Mouse (Mus musculus) limb, embryonic 13.5 days (tissue): ENCODE measurements around the gene Gm49394. TPM values are rescaled to one million over a fixed set of nuclear protein-coding genes. Genes with fewer than 3 reads are reported as not detected.

Source experiments
- ATAC-seq: fragments of 200-750 bp; cut with Nextera tagmentation; 2 replicates; pipeline ENCODE4 v1.8.0; 2017; ENCODE audit warnings: low read depth, moderate number of reproducible peaks, moderate TSS enrichment; ENCODE audit not compliant: low FRiP score
- H3K27ac ChIP-seq: fragments of 300-500 bp; sonication (generic); 2 replicates; pipeline ENCODE4 v1.5.1; 2015; ENCODE audit warnings: inconsistent platforms, mild to moderate bottlenecking, moderate library complexity
- H3K27me3 ChIP-seq: fragments of 300-500 bp; sonication (generic); 2 replicates; pipeline ENCODE4 v1.6.1; 2015; ENCODE audit warnings: mild to moderate bottlenecking, inconsistent platforms
- H3K36me3 ChIP-seq: fragments of 300-500 bp; sonication (generic); 2 replicates; pipeline ENCODE4 v1.6.1; 2015; ENCODE audit warnings: inconsistent platforms, mild to moderate bottlenecking, moderate library complexity
- H3K4me1 ChIP-seq: fragments of 300-500 bp; sonication (generic); 2 replicates; pipeline ENCODE4 v1.6.1; 2015; ENCODE audit warnings: inconsistent platforms
- H3K4me2 ChIP-seq: fragments of 300-500 bp; sonication (generic); replicated peaks from 2 replicates; pipeline ENCODE4 v1.6.1; 2015; ENCODE audit warnings: inconsistent platforms, mild to moderate bottlenecking, moderate library complexity
- H3K4me3 ChIP-seq: fragments of 300-500 bp; sonication (generic); 2 replicates; pipeline ENCODE4 v1.5.1; 2015; ENCODE audit warnings: moderate library complexity, mild to moderate bottlenecking, inconsistent platforms
- H3K9ac ChIP-seq: fragments of 300-500 bp; sonication (generic); 2 replicates; pipeline ENCODE4 v1.6.1; 2015; ENCODE audit warnings: mild to moderate bottlenecking, inconsistent platforms
- H3K9me3 ChIP-seq: fragments of 300-500 bp; sonication (generic); 2 replicates; pipeline ENCODE4 v1.6.1; 2016; ENCODE audit warnings: inconsistent platforms
- WGBS: fragments of 180-500 bp; shearing (Covaris S2); methylation state at CpG from one replicate; pipeline ENCODE4 v1.1.7; 2015; 5-methylcytosine and 5-hydroxymethylcytosine counted together
- polyA plus RNA-seq: library from polyadenylated mRNA; unstranded; fragments of >200 nt; fragmentation: Nextera tagmentation; extraction: Ambion mirVana; gene quantifications from 2 replicates; pipeline ENCODE4 v1.2.1, GENCODE M21; 2015

Gm49394 gene
- polyA plus RNA-seq, 1 experiment from 2014 or later, result 0.23 TPM

GRCm38 (mm10) chr7:142666659-142667058 lies 3.1 kb downstream of the Gm49394 start, which contains the start of gene Igf2:
Gene Igf2, minus strand, starts transcription at chr7:142666816.
- no peak for ATAC-seq
- peak within 1 kb of the TSS; percentile 73 for H3K4me2 ChIP-seq
- H3K36me3 ChIP-seq, result peaks cover 38% of the 10 kb centered on the region
- 73% methylated on average over 2 of the region's 2 CpGs for WGBS
- peaks cover 24% of the 10 kb centered on the region for H3K9me3 ChIP-seq
- peaks cover 46% of the 10 kb centered on the region for H3K27me3 ChIP-seq
- H3K9ac ChIP-seq, result 0 out of 2 replicates have a peak within 1 kb of the TSS, but pooled peaks have one; percentile 25
- H3K4me3 ChIP-seq, result peak within 1 kb of the TSS; percentile 68; the same call in 1 of the 2 replicates
- peaks cover 16% of the 10 kb centered on the region for H3K4me1 ChIP-seq
- H3K27ac ChIP-seq, result peak within 1 kb of the TSS; percentile 88; the same call in 1 of the 2 replicates

- Histone ChIP-seq H3K4me2 (peak overlapping the region; percentile 3; the same call in 1 of the 2 replicates), H3K27ac (peak overlapping the region; percentile 4; the same call in 1 of the 2 replicates), H3K9me3 (peaks cover 18% of the 10 kb centered on the region), H3K36me3 (peaks cover 38% of the 10 kb centered on the region), H3K4me3 (peak overlapping the region; percentile 68; the same call in 1 of the 2 replicates), H3K27me3 (peaks cover 46% of the 10 kb centered on the region), H3K4me1 (peaks cover 16% of the 10 kb centered on the region), H3K9ac (no peak overlapping the region)
- ATAC-seq, result no peak
- 73% methylated on average over 4 of the region's 4 CpGs for WGBS
Observed at GRCm38 (mm10) chr7:142666109-142666508, 3.6 kb downstream of the Gm49394 start.

- WGBS, result 54% methylated on average over 5 of the region's 5 CpGs
- Histone ChIP-seq H3K9ac (0 out of 2 replicates have a peak overlapping the region, but pooled peaks have one; percentile 85), H3K4me2 (peak overlapping the region; percentile 73), H3K4me1 (peaks cover 19% of the 10 kb centered on the region), H3K9me3 (peaks cover 13% of the 10 kb centered on the region), H3K27ac (peak overlapping the region; percentile 88), H3K36me3 (peaks cover 38% of the 10 kb centered on the region), H3K4me3 (peak overlapping the region; percentile 68), H3K27me3 (peaks cover 52% of the 10 kb centered on the region)
- no peak for ATAC-seq
Observed at GRCm38 (mm10) chr7:142665364-142665763, 4.4 kb downstream of the Gm49394 start.

GRCm38 (mm10) chr7:142664465-142665029 lies 5.2 kb downstream of the Gm49394 start:
- under 1% methylated on average over 9 of the region's 9 CpGs for WGBS
- peaks cover 34% of the 10 kb centered on the region for H3K36me3 ChIP-seq
- ATAC-seq, result peak; percentile 55
- peaks cover 26% of the 10 kb centered on the region for H3K4me1 ChIP-seq
- H3K4me3 ChIP-seq, result peak overlapping the region; percentile 68
- H3K9ac ChIP-seq, result peak overlapping the region; percentile 85
- H3K9me3 ChIP-seq, result peaks cover 5% of the 10 kb centered on the region
- H3K4me2 ChIP-seq, result peak overlapping the region; percentile 73
- H3K27me3 ChIP-seq, result peaks cover 61% of the 10 kb centered on the region
- H3K27ac ChIP-seq, result peak overlapping the region; percentile 88

GRCm38 (mm10) chr7:142663931-142664421 lies 5.8 kb downstream of the Gm49394 start:
- Histone ChIP-seq H3K4me3 (peak overlapping the region; percentile 68), H3K4me2 (peak overlapping the region; percentile 73), H3K9me3 (no peaks in the 10 kb centered on the region), H3K27me3 (peaks cover 66% of the 10 kb centered on the region), H3K9ac (peak overlapping the region; percentile 85), H3K27ac (peak overlapping the region; percentile 88), H3K36me3 (peaks cover 29% of the 10 kb centered on the region), H3K4me1 (peaks cover 28% of the 10 kb centered on the region)
- under 1% methylated on average over 52 of the region's 53 CpGs for WGBS
- no peak for ATAC-seq

GRCm38 (mm10) chr7:142663151-142663550 lies 6.6 kb downstream of the Gm49394 start:
- ATAC-seq, result no peak

GRCm38 (mm10) chr7:142661811-142662210 lies 7.9 kb downstream of the Gm49394 start:
- no peak for ATAC-seq
- Histone ChIP-seq H3K4me2 (peak overlapping the region; percentile 73), H3K27ac (peak overlapping the region; percentile 98), H3K4me3 (peak overlapping the region; percentile 68), H3K9me3 (no peaks in the 10 kb centered on the region), H3K27me3 (peaks cover 86% of the 10 kb centered on the region), H3K4me1 (peaks cover 28% of the 10 kb centered on the region), H3K36me3 (peaks cover 11% of the 10 kb centered on the region), H3K9ac (peak overlapping the region; percentile 97)

More at GRCm38 (mm10) chr7:142663151-142663550, 6.6 kb downstream of the Gm49394 start:
- Histone ChIP-seq H3K27me3 (peaks cover 73% of the 10 kb centered on the region), H3K4me2 (peak overlapping the region; percentile 73), H3K27ac (peak overlapping the region; percentile 88), H3K4me3 (peak overlapping the region; percentile 68), H3K9ac (peak overlapping the region; percentile 85), H3K36me3 (peaks cover 22% of the 10 kb centered on the region), H3K9me3 (no peaks in the 10 kb centered on the region), H3K4me1 (peaks cover 28% of the 10 kb centered on the region)
- 9% methylated on average over 5 of the region's 5 CpGs for WGBS

DNA sequence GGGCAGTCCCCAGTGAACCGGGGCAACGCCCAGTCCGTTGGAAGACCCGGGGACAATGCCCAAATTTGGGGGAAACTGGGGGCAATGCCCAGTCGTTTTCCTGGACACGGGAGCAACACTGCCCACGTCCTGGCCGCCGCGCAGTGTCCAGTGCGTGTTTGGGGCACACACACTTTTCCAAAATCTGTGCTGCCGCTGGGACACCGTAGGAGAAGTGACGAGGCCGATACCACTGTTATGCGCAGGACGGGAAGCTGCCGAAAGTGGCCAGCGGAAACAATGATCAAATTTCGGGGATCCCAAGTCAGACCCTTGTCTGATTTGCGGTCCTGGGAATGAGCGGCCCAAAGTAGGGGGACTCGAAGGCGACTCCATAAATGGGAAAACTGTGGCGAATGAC lies 8.7 kb downstream of the Gm49394 start:
- under 1% methylated on average over 25 of the region's 25 CpGs for WGBS
- Histone ChIP-seq H3K9ac (peak overlapping the region; percentile 97), H3K4me2 (peak overlapping the region; percentile 73), H3K27ac (peak overlapping the region; percentile 98), H3K4me3 (peak overlapping the region; percentile 68), H3K9me3 (no peaks in the 10 kb centered on the region), H3K27me3 (peaks cover 86% of the 10 kb centered on the region), H3K4me1 (peaks cover 28% of the 10 kb centered on the region), H3K36me3 (peaks cover 4% of the 10 kb centered on the region; the same call in 1 of the 2 replicates)
- no peak for ATAC-seq

GRCm38 (mm10) chr7:142660651-142660945 lies 9.1 kb downstream of the Gm49394 start:
- Histone ChIP-seq H3K4me3 (peak overlapping the region; percentile 68), H3K9me3 (no peaks in the 10 kb centered on the region), H3K4me1 (peaks cover 32% of the 10 kb centered on the region), H3K4me2 (peak overlapping the region; percentile 73), H3K27ac (peak overlapping the region; percentile 98), H3K36me3 (peaks cover 4% of the 10 kb centered on the region), H3K9ac (peak overlapping the region; percentile 97), H3K27me3 (peaks cover 86% of the 10 kb centered on the region)
- under 1% methylated on average over 29 of the region's 29 CpGs for WGBS
- no peak for ATAC-seq

DNA sequence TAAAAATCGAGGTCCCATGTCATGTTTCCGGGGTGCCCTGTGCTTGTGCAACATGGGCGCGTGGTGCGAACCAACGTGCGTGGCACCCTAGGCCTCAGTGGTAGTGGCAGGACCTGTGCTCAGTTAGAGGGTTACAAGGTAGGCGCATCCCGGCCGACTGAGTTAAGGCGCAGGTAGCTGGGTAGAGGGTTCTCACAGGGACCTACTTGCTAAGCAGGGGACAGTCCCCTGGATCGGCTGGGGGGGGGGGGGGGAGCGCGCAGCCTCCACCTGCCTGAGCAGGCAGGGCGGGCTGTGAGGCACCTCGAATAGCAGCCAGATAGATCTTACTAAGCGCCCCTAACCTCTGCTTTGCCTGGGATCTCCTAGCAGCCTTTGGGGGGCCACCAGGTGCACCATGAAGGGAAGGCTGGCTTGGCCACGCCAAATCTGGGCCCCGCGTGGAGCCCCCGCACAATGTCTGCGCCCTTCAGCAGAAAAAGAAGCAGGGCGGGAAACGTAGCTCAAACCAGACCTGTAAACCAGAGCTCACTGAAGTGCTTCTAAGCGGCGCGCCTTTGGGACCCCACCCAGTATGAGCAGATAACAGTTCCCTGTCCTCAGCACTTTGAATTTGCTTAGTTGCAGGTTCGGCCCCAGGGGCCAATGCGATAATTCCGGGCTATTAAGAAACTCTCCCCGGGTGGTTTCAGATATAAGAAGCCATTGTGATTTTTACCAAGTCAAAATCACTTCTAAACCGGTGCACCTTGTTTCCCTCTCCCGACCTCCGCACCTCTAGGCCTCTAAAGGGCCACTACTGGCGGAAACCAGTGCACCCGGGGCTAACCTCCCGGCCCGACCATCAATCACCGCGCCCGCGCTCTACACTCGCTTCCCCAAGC lies 9.7 kb downstream of the Gm49394 start:
- Histone ChIP-seq H3K9ac (peak overlapping the region; percentile 97), H3K27me3 (peaks cover 86% of the 10 kb centered on the region), H3K4me3 (peak overlapping the region; percentile 68), H3K4me2 (peak overlapping the region; percentile 73), H3K9me3 (no peaks in the 10 kb centered on the region), H3K4me1 (peaks cover 31% of the 10 kb centered on the region), H3K27ac (peak overlapping the region; percentile 98), H3K36me3 (peaks cover 9% of the 10 kb centered on the region)
- WGBS, result under 1% methylated on average over 43 of the region's 43 CpGs
- no peak for ATAC-seq

GRCm38 (mm10) chr7:142659181-142659681 lies 10.5 kb downstream of the Gm49394 start:
- Histone ChIP-seq H3K9ac (peak overlapping the region; percentile 97), H3K27ac (peak overlapping the region; percentile 98), H3K36me3 (peaks cover 17% of the 10 kb centered on the region), H3K4me3 (peak overlapping the region; percentile 68), H3K4me1 (peaks cover 31% of the 10 kb centered on the region), H3K9me3 (no peaks in the 10 kb centered on the region), H3K27me3 (peaks cover 86% of the 10 kb centered on the region), H3K4me2 (peak overlapping the region; percentile 73)
- WGBS, result under 1% methylated on average over 44 of the region's 70 CpGs
- peak; percentile 74 for ATAC-seq
